In the genomic region with DNA sequence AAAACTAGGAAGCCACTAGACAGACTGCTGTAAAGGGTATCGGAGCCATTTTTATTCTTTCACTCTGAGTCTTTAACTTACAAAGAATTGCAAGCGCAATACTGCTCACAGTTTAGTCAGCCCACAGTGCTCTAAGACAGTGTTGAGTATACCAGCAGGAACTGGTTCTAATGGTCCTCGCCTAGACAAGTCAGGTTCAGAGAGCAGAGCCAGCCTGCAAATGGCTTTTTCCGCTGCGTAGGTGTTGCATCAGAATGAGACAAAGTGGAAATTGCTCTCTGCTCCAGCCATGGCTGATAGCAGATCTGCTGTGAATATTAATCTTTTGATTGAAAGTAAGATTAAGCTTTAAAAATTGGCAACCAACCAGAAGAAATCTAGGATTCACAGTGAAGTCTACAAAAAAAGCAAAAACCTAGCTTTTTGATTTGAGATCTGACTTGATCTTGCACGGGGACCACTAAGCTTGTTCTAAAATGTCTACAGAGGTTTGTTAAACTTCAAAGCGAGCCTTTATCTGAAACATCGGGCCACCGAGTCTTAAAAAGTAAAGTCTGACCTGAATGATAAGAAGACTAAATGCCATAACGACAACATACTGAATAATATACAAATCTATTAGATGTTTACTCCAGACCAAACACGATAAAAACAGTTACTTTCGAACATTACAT, we compare ENCODE assay signal across 13 mouse cellular contexts. TPM values are rescaled to one million over a fixed set of nuclear protein-coding genes. Genes with fewer than 3 reads are reported as not detected.
DNase-seq lines count a peak whose midpoint lies in the region; ATAC-seq and TF ChIP-seq lines count a peak whose summit lies in the region.
"Had no signal": no experiment of that assay in that cellular context is flagged by ENCODE, and none has a peak within 500 bp of the region (broad histone marks: within the 10 kb centered on the region; RNA-seq: fewer than 3 reads in every experiment).

No protein-coding gene starts in this region.

- no peaks in the 10 kb centered on the region for H3K9me3 ChIP-seq in embryonic facial prominence, embryonic 14.5 days (ENCODE audit: control insufficient read depth, low read length)
- no peaks in the 10 kb centered on the region for H3K9me3 ChIP-seq in hindbrain, embryonic 11.5 days (ENCODE audit: control insufficient read depth, low read length)
- no peaks in the 10 kb centered on the region for H3K9me3 ChIP-seq in midbrain, postnatal 0 days (ENCODE audit: low read length)
- H3K9me3 ChIP-seq: limb, embryonic 15.5 days had no signal

- H3K27ac ChIP-seq in embryonic facial prominence, embryonic 14.5 days (replicated peaks; ENCODE audit: low read depth, low read length) = no peak overlapping the region
- H3K27ac ChIP-seq in hindbrain, embryonic 11.5 days (ENCODE audit: low read depth, low read length) = peak overlapping the region; percentile 24
- H3K27ac ChIP-seq in midbrain, postnatal 0 days (ENCODE audit: low read depth, low read length) = peak overlapping the region; percentile 65
- H3K27ac ChIP-seq: limb, embryonic 15.5 days had no signal

- H3K9ac ChIP-seq in embryonic facial prominence, embryonic 14.5 days (ENCODE audit: low read depth, low read length) = no peak overlapping the region
- no peak overlapping the region for H3K9ac ChIP-seq in hindbrain, embryonic 11.5 days (ENCODE audit: low read depth, low read length)
- H3K9ac ChIP-seq in midbrain, postnatal 0 days (replicated peaks; ENCODE audit: low read length, poor library complexity, severe bottlenecking) = no peak overlapping the region
- H3K9ac ChIP-seq: limb, embryonic 15.5 days had no signal

- no peak overlapping the region for H3K4me2 ChIP-seq in embryonic facial prominence, embryonic 14.5 days (ENCODE audit: low read depth, low read length)
- no peak overlapping the region for H3K4me2 ChIP-seq in hindbrain, embryonic 11.5 days (replicated peaks; ENCODE audit: low read depth, low read length)
- peak overlapping the region; percentile 32; the same call in 1 of the 2 replicates for H3K4me2 ChIP-seq in midbrain, postnatal 0 days (ENCODE audit: low read depth, low read length, poor library complexity, severe bottlenecking)
- H3K4me2 ChIP-seq: heart, embryonic 11.5 days; limb, embryonic 15.5 days had no signal

- 83% methylated on average over 12 of the region's 12 CpGs for WGBS in embryonic facial prominence, embryonic 14.5 days
- WGBS in hindbrain, embryonic 11.5 days = 82% methylated on average over 12 of the region's 12 CpGs
- 33% methylated on average over 12 of the region's 12 CpGs for WGBS in midbrain, postnatal 0 days

- 0 out of 2 replicates have a peak, but pooled peaks cover 5% of the 10 kb centered on the region for H3K4me1 ChIP-seq in embryonic facial prominence, embryonic 14.5 days (ENCODE audit: control insufficient read depth, insufficient read depth, low read length)
- H3K4me1 ChIP-seq in hindbrain, embryonic 11.5 days (replicated peaks; ENCODE audit: control insufficient read depth, insufficient read depth, low read length) = no peaks in the 10 kb centered on the region
- peaks cover 7% of the 10 kb centered on the region; the same call in 1 of the 2 replicates for H3K4me1 ChIP-seq in midbrain, postnatal 0 days (ENCODE audit: insufficient read depth, low read length)
- H3K4me1 ChIP-seq: limb, embryonic 15.5 days had no signal

- ATAC-seq in embryonic facial prominence, embryonic 14.5 days (ENCODE audit: low read depth) = peak; percentile 16; the same call in 1 of the 2 replicates
- ATAC-seq in hindbrain, embryonic 11.5 days (ENCODE audit: low FRiP score) = peak; percentile 45; the same call in 1 of the 2 replicates
- ATAC-seq in midbrain, postnatal 0 days (ENCODE audit: low FRiP score) = peak; percentile 64

- intact Hi-C loops in left cerebral cortex, postnatal 25 days (cut with DNase I) = loop anchor here (1.0 to 2.0 kb wide), 2 partner anchors 10 to 26 kb away; a partner anchor contains a TSS

- H3K27me3 ChIP-seq in embryonic facial prominence, embryonic 14.5 days (replicated peaks; ENCODE audit: control insufficient read depth, insufficient read depth, low read length) = no peaks in the 10 kb centered on the region
- no peaks in the 10 kb centered on the region for H3K27me3 ChIP-seq in hindbrain, embryonic 11.5 days (ENCODE audit: control insufficient read depth, insufficient read depth, low read length)
- H3K27me3 ChIP-seq in midbrain, postnatal 0 days (ENCODE audit: insufficient read depth, low read length) = no peaks in the 10 kb centered on the region
- H3K27me3 ChIP-seq: limb, embryonic 15.5 days had no signal

- H3K36me3 ChIP-seq in embryonic facial prominence, embryonic 14.5 days (ENCODE audit: control insufficient read depth, insufficient read depth, low read length) = no peaks in the 10 kb centered on the region
- H3K36me3 ChIP-seq in hindbrain, embryonic 11.5 days (ENCODE audit: control insufficient read depth, insufficient read depth, low read length) = no peaks in the 10 kb centered on the region
- H3K36me3 ChIP-seq in midbrain, postnatal 0 days (ENCODE audit: insufficient read depth, low read length) = 0 out of 2 replicates have a peak, but pooled peaks cover 3% of the 10 kb centered on the region
- H3K36me3 ChIP-seq: limb, embryonic 15.5 days had no signal

- H3K4me3 ChIP-seq in embryonic facial prominence, embryonic 14.5 days (ENCODE audit: low read depth, low read length) = no peak overlapping the region
- no peak overlapping the region for H3K4me3 ChIP-seq in hindbrain, embryonic 11.5 days (ENCODE audit: low read depth, low read length)
- no peak overlapping the region for H3K4me3 ChIP-seq in midbrain, postnatal 0 days (ENCODE audit: low read depth, low read length)
- H3K4me3 ChIP-seq: limb, embryonic 15.5 days had no signal

- no peak for TF ChIP-seq CTCF in midbrain, postnatal 0 days (IDR thresholded peaks at IDR 0.05)

- peak; percentile 45 to 58 for DNase-seq in left cerebral cortex, postnatal 25 days (ENCODE audit: low spot score in 2 of 2)
- DNase-seq in left cerebral cortex, adult 11 months (ENCODE audit: low spot score) = no peak
- no peak for DNase-seq in embryonic facial prominence, embryonic 14.5 days (ENCODE audit: low spot score)
- peak; percentile 3 for DNase-seq in hindbrain, embryonic 11.5 days (ENCODE audit: low spot score)
- no peak for DNase-seq in midbrain, postnatal 0 days (ENCODE audit: low spot score)
- DNase-seq in ovary, postnatal 36 days (ENCODE audit: low spot score) = no peak
- DNase-seq in ovary, adult 18-20 months (ENCODE audit: low spot score) = no peak
- no peak for DNase-seq in kidney, postnatal 25 days
- DNase-seq: lung, postnatal 14 days; thymus, adult 18-20 months had no signal

RNA-seq across cellular contexts. Expression of a gene that starts 25.8 kb away (rescaled TPM):
- total RNA-seq in left cerebral cortex, postnatal 25 days (2021) = 100 to 1,000 TPM; 306 to 357 TPM
- 5.9 and 6.8 TPM in 2 replicates for polyA plus RNA-seq in embryonic facial prominence, embryonic 14.5 days (2014; fragmentation: Nextera tagmentation; extraction: Ambion mirVana)
- polyA plus RNA-seq in hindbrain, embryonic 11.5 days (2014; fragmentation: Nextera tagmentation; extraction: Ambion mirVana) = 36.5 and 43.1 TPM in 2 replicates
- total RNA-seq in midbrain, postnatal 0 days (2014; rRNA removed) = 237 and 255 TPM in 2 replicates
- polyA plus RNA-seq in midbrain, postnatal 0 days (2015; fragmentation: Nextera tagmentation; extraction: Ambion mirVana) = 634 and 693 TPM in 2 replicates
- total RNA-seq: common myeloid progenitor, adult 5-6 weeks had no signal

Comparison
In these comparisons a context has a peak if more than half of its experiments do, and no peak if none do; other contexts are left out.
1. DNase-seq: peak in left cerebral cortex, postnatal 25 days (2 of 2) and hindbrain, embryonic 11.5 days (single experiment); none in left cerebral cortex, adult 11 months (single experiment), embryonic facial prominence, embryonic 14.5 days (single experiment), midbrain, postnatal 0 days (single experiment), ovary, postnatal 36 days (single experiment), ovary, adult 18-20 months (single experiment) and kidney, postnatal 25 days (0 of 2).
2. RNA of a gene that starts 25.8 kb away (polyA plus RNA-seq): 634 to 693 TPM in midbrain, postnatal 0 days; 36.5 to 43.1 TPM in hindbrain, embryonic 11.5 days and 5.9 to 6.8 TPM in embryonic facial prominence, embryonic 14.5 days; every median in the first group is over 10 times any median in the second.
3. Peak in every context shown above with its lines, with median percentiles within 50 percentile points of each other: ATAC-seq.